Comparison of ENCODE assay signal across 9 mouse cellular contexts in genomic region chr10:17023571-17024293, GRCm38 (mm10).
DNase-seq lines count a peak whose midpoint lies in the region; ATAC-seq and TF ChIP-seq lines count a peak whose summit lies in the region.
"Had no signal": no experiment of that assay in that cellular context is flagged by ENCODE, and none has a peak within 500 bp of the region (broad histone marks: within the 10 kb centered on the region; RNA-seq: fewer than 3 reads in every experiment).

No protein-coding gene starts in this region.

- no peaks in the 10 kb centered on the region for H3K9me3 ChIP-seq in hindbrain, embryonic 11.5 days (ENCODE audit: control insufficient read depth, low read length)
- no peaks in the 10 kb centered on the region for H3K9me3 ChIP-seq in midbrain, postnatal 0 days (ENCODE audit: low read length)

- no peaks in the 10 kb centered on the region for H3K4me1 ChIP-seq in hindbrain, embryonic 11.5 days (replicated peaks; ENCODE audit: control insufficient read depth, insufficient read depth, low read length)
- H3K4me1 ChIP-seq in midbrain, postnatal 0 days (ENCODE audit: insufficient read depth, low read length) = no peaks in the 10 kb centered on the region

- no peak for TF ChIP-seq CTCF in midbrain, postnatal 0 days (IDR thresholded peaks at IDR 0.05)

- no peak overlapping the region for H3K4me2 ChIP-seq in hindbrain, embryonic 11.5 days (replicated peaks; ENCODE audit: low read depth, low read length)
- no peak overlapping the region for H3K4me2 ChIP-seq in midbrain, postnatal 0 days (ENCODE audit: low read depth, low read length, poor library complexity, severe bottlenecking)

- H3K36me3 ChIP-seq in hindbrain, embryonic 11.5 days (ENCODE audit: control insufficient read depth, insufficient read depth, low read length) = no peaks in the 10 kb centered on the region
- H3K36me3 ChIP-seq in midbrain, postnatal 0 days (ENCODE audit: insufficient read depth, low read length) = no peaks in the 10 kb centered on the region

- H3K27ac ChIP-seq in hindbrain, embryonic 11.5 days (ENCODE audit: low read depth, low read length) = peak overlapping the region; percentile 27; the same call in 1 of the 2 replicates
- no peak overlapping the region for H3K27ac ChIP-seq in midbrain, postnatal 0 days (ENCODE audit: low read depth, low read length)
- H3K27ac ChIP-seq: macrophage had no signal

- DNase-seq in adrenal gland, postnatal 36 days = peak; percentile 34 to 47
- DNase-seq in cerebellum, adult 9-10 months = peak; percentile 34
- peak; percentile 24 for DNase-seq in hindbrain, embryonic 11.5 days (ENCODE audit: low spot score)
- peak; percentile 66 for DNase-seq in midbrain, postnatal 0 days (ENCODE audit: low spot score)
- no peak for DNase-seq in B cell, adult 2 months
- DNase-seq in ovary, adult 18-20 months (ENCODE audit: low spot score) = no peak
- no peak for DNase-seq in urinary bladder, postnatal 25 days (ENCODE audit: low spot score)

- no peaks in the 10 kb centered on the region for H3K27me3 ChIP-seq in hindbrain, embryonic 11.5 days (ENCODE audit: control insufficient read depth, insufficient read depth, low read length)
- no peaks in the 10 kb centered on the region for H3K27me3 ChIP-seq in midbrain, postnatal 0 days (ENCODE audit: insufficient read depth, low read length)

- 59% methylated on average over 13 of the region's 13 CpGs for WGBS in hindbrain, embryonic 11.5 days
- WGBS in midbrain, postnatal 0 days = 46% methylated on average over 13 of the region's 13 CpGs

- peak; percentile 58 for ATAC-seq in hindbrain, embryonic 11.5 days (ENCODE audit: low FRiP score)
- no peak for ATAC-seq in midbrain, postnatal 0 days (ENCODE audit: low FRiP score)

- no peak overlapping the region for H3K9ac ChIP-seq in hindbrain, embryonic 11.5 days (ENCODE audit: low read depth, low read length)
- no peak overlapping the region for H3K9ac ChIP-seq in midbrain, postnatal 0 days (replicated peaks; ENCODE audit: low read length, poor library complexity, severe bottlenecking)

- H3K4me3 ChIP-seq in hindbrain, embryonic 11.5 days (ENCODE audit: low read depth, low read length) = no peak overlapping the region
- H3K4me3 ChIP-seq in midbrain, postnatal 0 days (ENCODE audit: low read depth, low read length) = no peak overlapping the region
- H3K4me3 ChIP-seq: erythroblast, embryonic 14.5 days had no signal

Comparison
In these comparisons a context has a peak if more than half of its experiments do, and no peak if none do; other contexts are left out.
1. DNase-seq: peak in adrenal gland, postnatal 36 days (2 of 2), cerebellum, adult 9-10 months (single experiment), hindbrain, embryonic 11.5 days (single experiment) and midbrain, postnatal 0 days (single experiment); none in B cell, adult 2 months (0 of 2), ovary, adult 18-20 months (single experiment) and urinary bladder, postnatal 25 days (single experiment).